Mouse (Mus musculus): ENCODE results near the gene Ubap1l.

- TF ChIP-seq POLR2A (IDR thresholded peaks at IDR 0.05; ENCODE audit: low read depth, low read length) (no peak), CTCF (IDR thresholded peaks at IDR 0.05; ENCODE audit: extremely low read depth, insufficient read length, insufficient replicate concordance, low read depth, low read length) (no peak)
These were observed 20.3 kb downstream of the Ubap1l start for GRCm38 (mm10) chr9:65381017-65381590.
